Mouse (Mus musculus) spleen, postnatal 14 days (tissue): ENCODE measurements around the gene Xylt1.

Source experiments
- DNase-seq, 2 experiments: peaks; one replicate each; pipeline ENCODE4 v3.0.0; 2021 to 2022; ENCODE audit warnings: low spot score in 2 of 2

The Xylt1 gene

DNA sequence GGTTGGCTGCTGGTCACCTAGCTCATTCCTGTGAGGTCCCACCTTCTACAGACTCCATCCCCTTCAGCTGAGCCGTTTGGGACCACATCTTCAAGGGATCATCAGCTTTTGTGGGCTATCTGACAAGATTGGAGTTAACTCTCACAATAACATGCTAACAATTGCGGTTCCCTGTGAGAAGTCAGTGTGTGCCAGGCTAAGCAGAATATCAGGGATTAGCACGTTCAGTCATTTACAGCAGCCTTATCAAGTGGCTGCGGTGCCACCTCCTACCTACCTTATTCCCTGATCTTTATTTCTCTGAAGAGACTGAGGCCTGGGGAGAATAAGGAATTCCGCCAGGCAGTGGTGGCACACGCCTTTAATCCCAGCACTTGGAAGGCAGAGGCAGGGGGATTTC, 13.6 kb downstream of the Xylt1 start:
- DNase-seq, result no peak

DNA sequence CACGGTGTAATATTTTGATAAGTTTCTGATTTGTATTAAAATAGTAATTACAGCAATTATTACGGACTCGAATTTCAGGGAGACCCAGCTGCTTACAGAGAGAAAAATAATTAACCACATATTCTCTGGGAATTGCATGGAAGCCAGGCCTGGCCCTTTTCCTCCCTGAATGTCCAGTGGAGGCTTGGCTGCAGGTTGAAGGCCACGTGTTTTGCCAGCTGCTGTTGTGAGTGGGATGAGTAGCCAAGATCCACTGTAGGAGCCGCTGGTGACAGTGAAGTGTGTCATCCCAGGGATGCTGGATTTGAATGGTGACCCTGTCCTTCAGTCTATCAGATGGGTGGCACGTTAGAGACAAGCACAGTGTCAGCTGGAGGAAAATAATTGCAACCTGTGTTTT, 14.7 kb downstream of the Xylt1 start:
- no peak for DNase-seq

DNA sequence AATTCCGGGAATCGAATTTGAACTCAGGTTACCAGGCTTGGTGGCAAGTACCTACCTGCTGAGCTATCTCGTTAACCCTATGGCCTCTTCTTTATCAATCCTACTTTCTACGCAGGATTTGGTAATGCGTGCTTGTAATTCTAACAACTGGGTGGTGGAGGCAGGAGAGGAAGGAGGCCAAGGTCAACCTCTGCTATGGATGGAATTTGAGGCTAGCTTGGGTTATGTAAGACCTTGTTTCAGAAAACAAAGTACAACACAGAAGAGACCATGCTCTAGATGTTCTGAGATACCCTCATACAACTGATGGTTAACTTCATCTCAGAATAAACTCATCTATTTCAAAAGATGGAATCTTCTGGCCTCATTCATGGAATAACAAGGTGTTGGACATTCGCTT, 17.1 kb downstream of the Xylt1 start:
- DNase-seq, result no peak

DNA sequence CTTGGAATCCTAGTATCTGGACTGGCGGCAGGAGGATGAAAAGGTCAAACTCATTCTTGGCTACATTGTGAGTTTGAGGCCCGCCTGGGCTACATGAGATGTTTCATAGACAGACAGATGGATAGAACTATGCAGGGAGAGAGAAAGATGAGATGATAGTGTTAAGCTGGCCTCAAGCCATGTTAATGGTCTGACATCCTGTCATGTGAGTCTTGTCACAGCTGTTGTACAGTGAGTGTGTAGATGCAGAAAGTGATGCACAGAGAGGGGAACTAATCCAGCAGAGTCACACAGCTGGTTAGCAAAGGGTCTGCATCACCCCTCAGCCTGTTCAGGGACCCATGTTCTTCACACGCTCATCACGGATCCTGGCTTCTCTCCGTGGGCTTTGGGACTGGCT, 19.2 kb downstream of the Xylt1 start:
- no peak for DNase-seq

DNA sequence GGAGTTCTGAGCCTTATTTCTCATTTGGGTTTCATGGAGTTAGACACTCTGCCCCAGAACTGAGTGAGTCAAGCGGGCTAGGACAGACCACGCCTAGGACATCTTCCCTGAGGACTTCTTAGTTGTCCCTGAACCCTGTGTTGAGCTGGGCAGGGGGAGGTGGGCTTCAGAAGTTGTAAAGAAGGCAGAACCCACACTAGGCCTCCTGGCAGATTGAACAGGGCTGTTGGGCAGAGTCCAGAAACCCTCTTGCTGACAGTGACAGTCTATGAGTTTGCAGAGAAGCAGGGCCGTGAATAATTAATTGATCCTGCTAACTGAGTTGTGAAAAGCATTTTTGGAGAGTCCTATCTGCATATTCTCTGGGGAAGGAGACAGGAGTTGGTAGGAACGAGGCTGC, 20.8 kb downstream of the Xylt1 start:
- DNase-seq, result no peak

DNA sequence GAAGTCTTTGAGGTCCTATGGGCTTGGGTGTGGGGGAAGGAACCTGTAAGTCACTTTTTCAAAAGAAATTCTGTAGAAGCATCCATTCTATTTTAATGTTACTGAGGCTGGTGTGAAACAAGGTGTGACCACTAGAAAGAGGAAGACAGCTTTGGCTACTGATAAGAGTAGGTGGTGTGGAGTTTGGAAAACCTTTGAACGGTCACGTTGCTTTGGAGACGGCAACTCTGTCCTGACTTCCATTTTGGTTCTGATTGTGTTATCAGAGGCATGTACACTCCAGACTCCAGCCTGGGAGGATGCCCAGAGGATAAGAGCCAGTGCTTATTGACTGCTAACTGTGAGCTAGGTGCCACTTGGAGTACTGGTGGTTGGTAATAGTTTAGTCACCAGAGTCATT, 25.6 kb downstream of the Xylt1 start:
- no peak for DNase-seq

DNA sequence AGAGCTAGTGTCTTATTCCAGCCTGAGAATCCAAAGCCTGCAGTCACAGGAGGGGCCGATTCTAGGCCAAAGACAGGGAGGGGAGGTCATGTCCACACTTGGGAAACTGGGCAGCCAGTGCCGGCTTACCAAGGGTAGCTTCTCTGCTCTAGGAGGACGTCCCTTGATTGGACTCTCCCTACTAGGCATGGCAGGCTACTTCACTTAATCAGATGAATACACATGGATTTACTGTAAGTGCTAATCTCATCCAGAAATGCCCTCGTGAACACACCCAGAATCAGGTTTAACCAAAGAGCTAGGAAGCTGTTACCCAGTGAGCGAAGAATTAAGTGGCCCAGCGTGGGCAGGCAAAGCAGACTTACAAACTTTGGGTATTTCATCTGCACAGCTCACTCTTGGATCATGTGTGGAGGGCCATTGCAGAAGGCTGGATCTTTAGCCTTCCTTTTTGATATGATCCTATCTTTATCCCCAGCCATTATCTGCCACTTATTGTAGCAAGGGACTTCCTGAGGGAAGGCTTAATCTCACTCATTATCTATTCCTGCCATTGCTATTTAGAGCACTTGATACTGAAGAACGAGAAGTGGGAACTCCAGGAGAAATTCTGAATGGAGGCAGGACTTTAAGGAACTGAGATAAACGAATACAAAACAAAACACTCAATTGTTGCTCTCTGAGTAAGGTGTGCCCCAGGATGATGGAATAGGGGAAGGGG, 28.6 kb downstream of the Xylt1 start:
- no peak for DNase-seq

DNA sequence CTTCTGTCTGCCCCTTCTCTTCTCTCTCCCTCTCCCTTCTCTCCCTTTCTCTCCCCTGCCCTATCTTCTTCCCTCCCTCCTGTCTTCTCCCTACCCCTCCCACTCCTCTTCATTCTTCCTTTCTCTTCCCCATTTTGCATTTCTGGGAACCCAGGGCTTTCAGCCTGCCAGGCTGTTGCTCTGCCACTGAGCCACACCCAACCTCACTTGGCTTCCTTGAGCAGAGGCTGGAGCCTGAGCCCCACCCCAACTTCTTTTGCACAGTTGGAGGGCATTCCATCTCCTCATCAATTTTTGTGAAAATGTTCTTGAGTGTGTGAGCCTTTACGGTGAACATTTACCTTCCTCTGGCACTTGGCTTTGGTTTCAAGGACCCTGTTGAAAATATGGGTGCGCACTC, 31.1 kb downstream of the Xylt1 start:
- no peak for DNase-seq

DNA sequence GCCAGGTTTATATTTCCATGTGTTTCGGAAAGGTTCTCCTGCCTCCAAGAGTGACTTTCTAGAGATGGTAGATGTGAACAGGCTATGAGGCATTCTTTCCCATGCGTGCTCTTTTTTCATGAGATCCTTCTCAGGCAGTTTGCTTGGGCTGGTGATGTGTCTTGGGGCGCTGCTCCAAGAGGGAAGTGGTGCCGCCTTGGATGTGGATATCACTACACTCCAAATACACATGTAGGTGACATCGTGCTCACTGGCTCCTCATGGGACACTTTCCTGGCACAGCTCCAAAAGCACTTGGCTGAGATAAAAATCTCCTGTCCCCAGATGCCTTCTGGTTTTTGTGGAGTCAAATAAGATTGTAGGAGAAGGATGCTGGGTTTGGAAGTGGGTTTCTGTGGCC, 31.6 kb downstream of the Xylt1 start:
- DNase-seq, result no peak

DNA sequence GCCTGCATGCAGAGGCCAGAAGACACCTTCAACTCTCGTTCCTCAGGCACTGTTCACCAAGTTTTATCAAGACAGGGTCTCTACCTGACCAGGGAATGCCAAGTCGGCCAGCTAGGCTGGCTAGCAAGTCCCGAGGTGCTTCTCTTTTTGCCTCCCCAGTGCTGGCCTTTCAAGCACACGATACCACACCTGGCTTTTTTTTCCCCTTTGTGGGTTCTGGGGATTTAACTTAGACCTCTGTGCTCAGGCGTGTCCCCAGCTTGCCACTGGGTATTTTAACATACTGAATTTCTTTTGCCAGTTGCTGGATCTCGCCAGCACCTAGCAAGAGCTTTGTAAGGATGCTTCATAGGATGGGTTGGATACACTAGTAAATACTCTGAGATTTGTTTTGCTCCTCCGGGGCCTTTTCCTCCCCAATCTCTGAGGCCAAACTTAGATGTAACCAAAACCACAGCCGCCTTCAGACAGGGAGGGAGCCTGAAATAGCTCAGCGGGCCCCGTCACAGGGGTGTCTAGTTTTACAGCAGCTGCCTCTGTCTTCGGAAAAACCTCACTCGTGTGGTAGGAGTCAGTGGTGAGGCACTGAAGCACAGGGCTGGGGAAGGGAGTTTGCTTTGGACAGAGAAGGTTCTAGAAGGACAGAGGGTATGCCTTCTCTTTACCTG, 33.7 kb downstream of the Xylt1 start:
- no peak for DNase-seq

DNA sequence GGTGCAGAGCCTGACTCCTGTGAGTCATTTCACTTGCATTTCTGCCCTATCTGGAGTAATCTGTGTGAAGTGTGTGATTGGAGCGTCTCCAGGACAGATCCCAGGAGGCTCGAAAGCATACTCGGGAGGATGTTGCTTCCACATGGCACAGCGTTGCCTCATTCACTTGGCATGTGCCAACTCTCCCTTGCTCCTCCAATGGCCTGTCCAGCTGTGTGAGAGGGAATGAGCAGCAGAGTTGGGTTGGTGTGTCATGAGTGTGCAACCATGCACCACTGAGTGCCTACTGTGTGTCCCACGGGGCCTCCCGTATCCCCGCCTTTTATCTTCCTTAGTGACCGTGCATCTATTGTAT, 34.2 kb downstream of the Xylt1 start:
- DNase-seq, result no peak

DNA sequence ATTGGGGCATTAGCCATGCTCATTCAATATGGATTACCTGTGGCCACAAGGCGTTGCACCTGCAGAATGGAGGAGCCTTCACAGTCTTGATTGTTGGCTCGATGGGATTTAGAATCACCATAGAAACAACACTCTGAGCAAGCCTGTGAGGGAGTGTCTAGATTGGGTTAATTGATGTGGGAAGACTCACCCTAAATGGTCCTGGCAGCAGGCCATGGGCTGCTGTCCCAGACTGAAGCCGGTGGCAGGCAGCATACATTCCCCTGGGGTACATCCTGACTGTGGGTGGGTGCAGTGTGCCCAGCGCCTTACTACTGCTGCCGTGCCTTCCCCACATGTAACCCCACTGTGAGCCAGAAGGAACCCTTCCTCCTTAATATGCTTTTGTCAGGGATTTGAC, 38.3 kb downstream of the Xylt1 start:
- no peak for DNase-seq

DNA sequence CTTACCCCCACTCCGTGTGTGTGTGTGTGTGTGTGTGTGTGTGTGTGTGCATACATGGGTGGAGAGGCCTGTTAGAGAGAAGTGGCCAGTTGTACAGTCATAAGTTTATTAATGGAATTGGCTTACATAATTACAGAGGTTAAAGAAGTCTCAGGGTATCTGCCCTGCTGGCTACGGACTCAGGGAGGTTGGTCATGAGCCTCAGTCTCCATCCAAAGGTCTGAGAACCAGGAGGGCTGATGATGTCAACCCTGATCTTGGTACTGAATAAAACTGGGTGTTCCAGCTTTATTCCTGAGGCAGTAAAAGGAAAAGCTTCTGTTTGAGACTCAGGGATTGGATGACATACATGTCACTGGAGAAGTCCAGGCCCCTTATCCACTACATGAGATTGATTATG, 39.1 kb downstream of the Xylt1 start:
- DNase-seq, result no peak

DNA sequence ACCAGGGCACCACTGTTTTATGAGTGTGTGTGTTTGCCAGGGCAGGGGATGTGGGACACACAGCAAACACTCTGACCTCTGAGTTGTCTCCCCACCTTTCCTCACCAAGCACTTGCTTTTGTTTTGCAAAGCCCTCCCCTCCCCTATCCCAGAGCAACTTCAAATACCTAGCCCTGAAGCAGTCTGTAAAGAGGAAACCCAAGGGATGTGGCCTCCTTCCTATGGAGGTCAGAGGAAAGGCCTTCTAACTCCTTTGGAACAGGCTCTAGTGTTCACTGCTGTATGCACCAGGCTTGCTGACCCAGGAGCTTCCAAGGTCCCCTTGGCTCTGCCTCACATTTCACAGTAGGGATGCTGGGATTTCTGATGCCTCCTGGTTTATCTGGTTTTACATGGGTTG, 39.5 kb downstream of the Xylt1 start:
- DNase-seq, result no peak

DNA sequence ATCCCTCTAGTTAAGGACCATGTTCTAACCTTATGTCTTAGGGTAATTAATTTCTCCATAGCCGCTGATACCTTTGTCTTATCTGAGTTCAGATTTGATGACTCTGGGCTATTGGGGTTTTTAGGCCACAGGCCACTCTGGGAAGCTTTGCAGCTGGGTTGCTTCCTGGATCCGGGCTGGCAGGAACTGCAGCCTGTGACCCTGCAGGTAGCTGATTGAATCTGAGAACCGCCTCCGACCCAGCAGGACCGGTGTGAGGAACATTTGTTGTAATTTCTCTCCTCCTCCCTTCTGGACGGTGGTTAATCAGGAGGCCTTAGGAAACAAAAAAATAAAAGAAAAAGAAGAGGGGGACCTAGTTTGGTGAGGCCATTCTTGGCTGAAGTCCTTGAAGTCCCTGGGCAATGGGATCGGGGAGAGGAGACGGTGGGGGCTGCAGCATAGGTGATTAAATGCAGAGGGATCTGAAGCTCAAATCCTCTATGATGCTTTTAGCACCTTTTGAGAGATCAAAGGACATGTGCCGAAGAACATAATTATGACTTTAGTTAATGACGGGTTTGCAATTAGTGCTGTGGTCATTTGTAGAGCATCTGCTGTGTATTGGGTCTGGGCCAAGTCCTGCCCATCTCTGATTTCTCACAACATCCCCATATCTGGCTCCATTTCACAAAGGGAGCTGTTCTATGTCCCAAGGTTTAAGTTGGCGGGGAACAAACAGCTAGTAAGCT, 40.2 kb downstream of the Xylt1 start:
- DNase-seq, result no peak

DNA sequence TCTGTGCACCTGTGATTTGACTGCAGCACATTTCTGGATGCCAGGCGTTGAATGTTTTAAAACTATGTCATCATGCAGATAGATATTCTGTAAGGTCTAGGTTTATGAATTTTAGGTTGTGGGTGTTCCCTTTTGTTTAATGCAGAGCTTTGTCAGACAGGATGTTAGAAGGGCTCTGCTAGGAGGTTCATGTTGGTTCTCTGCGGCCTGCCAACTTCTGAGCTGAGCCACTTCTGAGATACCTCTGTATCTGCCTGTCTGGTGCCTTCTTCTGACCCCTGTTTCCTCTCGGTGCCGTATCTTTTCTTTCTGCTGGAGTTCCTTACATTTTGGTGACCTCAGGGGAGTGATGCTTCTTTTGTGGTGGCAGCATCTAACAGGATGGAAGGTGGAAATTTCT, 44.1 kb downstream of the Xylt1 start:
- DNase-seq, result no peak

DNA sequence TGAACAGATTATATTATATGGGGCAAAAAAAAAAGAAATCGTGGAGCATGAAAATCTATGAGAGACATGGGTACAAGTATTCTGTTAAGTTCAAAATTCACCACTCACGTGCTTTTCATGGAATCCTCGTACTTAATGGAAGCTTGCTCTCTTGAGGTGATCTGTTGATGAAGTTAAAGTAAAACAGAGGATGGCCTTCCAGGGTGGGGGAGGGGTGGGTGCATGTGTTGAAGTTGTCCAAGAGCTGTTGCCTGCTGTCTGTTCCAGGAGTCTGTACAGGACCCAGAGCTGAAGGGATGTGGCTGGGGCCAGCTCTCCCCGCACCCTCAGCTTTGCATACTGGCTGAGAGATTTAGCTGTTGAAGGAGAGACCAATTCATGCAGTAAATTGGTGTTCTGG, 45.6 kb downstream of the Xylt1 start:
- DNase-seq, result no peak

DNA sequence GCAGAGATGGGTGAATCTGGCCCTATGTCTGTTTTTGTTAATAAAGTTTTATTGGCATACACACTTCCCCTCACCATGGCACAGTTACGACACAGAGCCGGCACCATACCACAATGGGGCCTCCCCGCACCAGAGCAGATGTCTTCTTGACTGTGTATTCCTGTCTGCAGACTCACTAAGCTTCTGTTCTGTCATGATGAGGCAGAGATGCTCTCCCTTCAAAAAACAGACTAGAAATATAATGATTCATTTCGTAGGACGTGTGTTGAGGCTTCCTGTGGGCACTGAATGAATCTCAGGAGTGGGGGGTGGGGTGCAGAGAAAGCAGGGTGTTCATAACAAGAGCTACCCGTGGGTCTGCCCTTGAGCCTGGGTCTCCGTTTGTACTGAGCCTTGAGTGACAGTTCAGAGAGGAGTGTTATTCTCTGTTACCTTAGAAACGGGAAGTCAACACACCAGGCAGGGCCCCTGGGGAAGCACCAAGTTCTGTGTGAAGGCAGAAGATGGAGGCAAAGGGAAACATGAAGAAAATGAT, 48.0 kb downstream of the Xylt1 start:
- peak in 1 of 2 experiments; percentile 24 for DNase-seq

DNA sequence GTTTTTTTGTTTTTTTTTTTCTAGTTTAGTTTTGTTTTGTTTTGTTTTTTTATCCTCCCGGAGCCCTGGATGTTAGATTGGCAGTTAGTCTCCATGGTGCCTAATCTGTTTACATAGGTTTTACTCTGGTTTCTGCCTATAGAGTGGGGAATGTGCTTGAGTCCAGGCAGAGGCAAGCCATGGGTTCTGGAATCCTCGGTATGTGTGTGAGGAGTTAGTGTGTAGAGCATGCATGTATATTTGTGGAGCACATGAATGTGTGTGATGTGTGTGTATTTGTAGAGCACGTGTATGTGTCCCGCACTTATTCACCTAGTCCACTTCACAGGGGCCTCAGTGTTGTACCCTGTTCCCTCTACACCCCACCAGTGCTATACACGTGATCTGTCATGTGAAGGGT, 48.7 kb downstream of the Xylt1 start:
- no peak for DNase-seq

DNA sequence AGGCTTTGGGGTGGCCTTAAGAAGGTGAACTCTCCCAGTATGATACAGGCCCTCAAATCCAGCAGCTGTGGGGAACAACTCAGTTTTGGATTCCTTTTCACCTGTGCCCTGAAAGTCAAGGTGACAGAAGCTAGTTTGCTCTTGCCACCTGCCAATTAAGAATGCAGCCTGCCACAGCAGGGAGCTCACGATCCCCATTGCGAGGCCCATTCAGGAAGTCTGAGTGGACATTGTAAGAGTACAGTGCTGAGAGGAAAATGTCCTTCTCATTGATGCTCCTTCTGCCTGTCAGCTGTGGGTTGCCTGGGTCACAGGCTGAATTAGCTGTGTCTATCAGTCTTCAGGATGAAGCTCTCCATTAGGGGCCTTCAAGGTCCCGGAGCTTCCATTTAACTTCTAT, 49.1 kb downstream of the Xylt1 start:
- DNase-seq, result no peak

DNA sequence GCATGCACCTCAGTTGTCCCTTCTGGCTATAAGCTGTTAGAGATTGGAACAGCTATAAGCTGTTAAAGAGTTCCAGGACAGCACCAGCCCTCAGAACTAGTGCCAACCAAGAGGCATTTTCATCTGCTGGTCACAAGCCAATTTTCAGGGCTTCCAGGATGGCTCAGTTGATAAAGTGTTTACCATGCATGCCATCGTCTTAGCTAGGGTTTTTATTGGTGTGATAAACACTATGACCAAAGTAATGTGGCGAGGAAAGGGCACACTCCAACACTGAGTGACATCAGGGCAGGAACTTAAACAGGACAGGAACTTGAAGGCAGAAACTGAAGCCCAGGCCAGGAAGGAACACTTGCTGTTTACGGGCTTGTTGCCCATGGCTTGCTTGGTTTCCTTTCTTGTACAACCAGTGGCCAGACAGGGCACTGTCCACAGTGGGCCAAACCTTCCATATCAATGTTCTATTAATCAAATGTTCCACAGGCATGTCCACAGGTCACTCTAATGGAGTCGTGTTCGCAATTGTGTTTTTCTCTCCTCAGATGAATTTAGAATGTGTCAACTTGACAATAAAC, 49.7 kb downstream of the Xylt1 start:
- DNase-seq, result no peak

DNA sequence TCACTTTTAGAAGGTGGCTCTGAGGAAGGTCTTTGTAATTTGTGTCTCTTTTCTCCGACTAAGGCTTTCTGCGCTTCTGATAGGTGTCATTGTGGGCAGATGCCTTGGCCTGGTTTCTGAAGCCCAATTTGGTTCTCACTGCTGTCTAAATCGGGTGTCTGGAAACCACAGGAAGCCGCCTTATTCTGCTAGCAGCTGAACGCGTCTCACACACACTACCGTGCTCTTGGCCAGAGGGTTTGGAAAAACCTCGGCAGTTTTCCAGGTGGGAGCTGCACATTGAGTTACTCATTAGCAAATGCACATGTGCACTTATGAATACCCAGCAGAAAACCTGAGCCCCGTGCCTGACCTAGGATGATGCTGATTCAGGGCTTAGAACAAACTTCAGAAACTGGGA, 52.9 kb downstream of the Xylt1 start:
- no peak for DNase-seq

DNA sequence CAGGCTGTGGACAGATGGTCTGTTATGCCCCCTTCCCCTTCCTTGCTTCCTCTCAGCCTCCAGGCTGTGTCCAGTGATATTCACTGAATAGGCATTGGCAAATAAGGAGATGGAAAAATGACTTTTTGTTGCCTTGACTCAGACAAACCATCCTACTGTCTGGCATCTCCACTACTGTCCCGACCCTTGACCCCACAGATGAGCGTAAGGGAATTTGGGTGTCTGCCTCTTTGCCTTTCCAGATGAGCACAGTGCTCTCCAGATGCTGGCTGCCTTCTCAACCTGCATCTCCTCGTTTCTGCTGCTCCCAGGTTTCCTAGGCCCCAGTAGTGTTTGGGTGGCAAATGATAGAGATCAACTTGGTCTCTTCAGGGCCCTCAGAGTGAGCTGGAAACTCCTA, 54.3 kb downstream of the Xylt1 start:
- DNase-seq, result no peak
